Mouse (Mus musculus) MN1 (cell line): ENCODE data around the gene Kcnmb3.
A peak's percentile ranks its signal among the peaks of the same experiment; 100 is the strongest.

Experiments
- DNase-seq: peaks from one replicate; pipeline ENCODE4 v3.0.0-alpha.2; 2016; ENCODE audit warnings: low spot score

Gene Kcnmb3

DNA sequence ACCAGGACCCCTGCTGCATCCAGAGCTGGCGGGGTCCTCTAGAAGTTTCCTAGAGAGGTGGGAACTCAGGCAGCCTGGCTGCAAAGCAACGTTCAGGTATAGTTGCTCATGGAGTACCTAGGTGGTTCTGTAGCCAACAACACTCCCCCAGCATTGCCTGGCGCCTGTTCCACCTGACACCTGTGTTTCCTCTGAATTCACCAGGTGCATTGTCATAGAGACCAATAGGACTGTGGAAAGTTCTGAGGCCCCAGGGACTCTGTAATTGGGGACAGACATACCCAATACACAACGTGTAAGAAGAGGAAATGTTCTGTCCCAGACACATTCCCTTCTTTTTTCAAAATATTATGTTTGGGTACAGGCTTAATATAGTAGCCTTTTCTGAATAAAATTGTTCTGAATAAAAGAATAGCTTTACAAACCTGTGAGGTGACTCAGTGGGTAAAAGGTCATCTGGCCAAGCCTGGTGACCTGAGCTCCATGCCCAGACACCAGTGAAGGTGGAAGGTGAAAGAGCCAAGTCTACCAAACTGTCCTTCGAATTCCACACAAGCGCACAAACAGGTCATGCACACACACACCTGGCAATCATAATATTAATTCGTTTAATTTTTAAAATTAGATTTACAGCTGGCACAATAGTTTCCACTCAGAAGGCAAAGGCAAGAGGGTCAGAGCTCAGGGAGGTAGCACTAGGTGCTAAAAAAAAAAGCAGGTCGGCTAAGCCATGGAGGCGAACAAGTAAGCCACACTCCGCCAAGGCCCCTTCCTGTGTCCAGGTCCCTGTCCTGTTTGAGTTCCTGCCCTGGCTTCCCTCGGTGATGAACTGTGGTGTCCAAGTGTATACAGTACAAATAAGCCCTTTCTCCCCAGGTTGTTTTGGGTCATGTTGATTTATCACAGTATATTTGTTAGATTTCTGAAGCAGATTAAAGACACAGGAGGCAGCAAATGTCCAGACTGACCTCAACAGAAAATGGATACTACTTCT is at the start of gene Kcnmb3:
Gene Kcnmb3, minus strand, starts transcription at position 135 of the 994 bp plus-strand sequence.
- DNase-seq, result no peak

DNA sequence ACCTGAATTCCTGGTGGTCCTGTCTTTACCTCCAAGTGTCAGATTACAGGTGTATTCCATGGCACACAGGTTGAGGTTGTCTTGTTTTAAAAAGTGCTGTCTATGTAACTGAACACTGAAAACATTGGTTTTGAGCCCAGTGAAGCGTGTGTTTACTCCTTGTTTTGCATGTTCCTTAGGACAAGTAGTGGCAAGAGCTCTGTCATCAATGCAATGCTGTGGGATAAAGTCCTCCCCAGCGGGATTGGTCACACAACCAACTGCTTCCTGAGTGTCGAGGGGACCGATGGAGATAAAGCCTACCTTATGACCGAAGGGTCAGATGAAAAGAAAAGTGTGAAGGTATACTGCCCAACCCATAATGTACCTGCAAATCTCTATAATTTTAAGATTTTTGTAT is 46.1 kb upstream of the Kcnmb3 start:
- no peak for DNase-seq

DNA sequence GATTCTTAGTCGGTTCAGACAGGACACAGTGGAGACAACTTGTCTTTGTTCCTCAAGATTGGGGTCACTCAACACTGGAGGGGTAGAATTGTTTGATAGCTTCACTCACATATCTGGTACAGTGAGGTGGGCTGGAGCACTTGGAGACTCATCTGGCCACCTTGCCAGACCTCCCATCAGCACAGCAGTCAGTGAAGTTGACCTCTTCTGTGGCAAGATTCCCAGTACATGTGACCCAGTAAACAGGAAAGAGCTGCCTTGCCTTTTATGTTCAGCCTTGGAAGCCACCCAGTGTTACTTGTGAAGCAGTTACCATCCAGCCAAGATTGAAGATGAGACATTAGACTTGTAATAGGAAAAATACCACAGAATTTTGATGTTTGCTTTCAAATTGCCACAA is 45.5 kb upstream of the Kcnmb3 start:
- no peak for DNase-seq

DNA sequence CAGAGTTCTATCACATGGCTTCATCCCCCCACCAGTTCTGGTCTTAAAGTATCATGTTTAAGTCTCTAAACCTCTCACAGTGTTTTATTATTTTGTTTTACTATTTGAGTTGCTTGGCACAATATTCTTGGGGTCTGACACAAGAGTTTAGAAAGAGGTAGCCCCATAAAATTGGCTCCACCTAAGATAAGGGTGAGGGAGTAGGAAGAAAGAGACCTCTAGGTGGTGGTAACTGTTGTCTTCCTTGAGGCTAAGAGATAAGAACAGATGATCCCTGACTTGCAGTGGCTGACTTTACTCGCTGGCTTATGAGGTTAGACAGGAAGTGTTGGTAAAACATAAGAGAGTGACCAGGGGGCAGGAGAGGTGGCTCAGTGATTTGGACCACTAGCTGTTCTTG is 43.7 kb upstream of the Kcnmb3 start:
- no peak for DNase-seq

DNA sequence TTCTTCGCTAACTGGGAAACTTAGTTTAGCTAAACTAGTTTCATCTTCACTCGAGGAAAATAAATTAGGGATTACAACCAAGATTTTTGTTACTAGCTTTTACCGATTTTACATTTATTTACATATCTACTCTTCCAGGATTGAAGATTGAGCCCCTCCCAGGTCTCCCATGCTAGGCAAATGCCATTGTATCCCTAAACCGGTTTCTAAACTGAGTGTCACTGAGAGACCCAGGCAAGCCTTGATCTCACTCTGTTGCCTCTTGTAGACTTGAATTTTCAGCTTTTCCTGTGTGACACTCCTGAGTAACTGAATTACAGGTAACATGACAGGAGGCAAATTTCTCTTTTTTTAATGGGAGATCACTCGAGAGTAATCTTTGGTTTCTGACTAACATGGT is 38.0 kb upstream of the Kcnmb3 start:
- no peak for DNase-seq

DNA sequence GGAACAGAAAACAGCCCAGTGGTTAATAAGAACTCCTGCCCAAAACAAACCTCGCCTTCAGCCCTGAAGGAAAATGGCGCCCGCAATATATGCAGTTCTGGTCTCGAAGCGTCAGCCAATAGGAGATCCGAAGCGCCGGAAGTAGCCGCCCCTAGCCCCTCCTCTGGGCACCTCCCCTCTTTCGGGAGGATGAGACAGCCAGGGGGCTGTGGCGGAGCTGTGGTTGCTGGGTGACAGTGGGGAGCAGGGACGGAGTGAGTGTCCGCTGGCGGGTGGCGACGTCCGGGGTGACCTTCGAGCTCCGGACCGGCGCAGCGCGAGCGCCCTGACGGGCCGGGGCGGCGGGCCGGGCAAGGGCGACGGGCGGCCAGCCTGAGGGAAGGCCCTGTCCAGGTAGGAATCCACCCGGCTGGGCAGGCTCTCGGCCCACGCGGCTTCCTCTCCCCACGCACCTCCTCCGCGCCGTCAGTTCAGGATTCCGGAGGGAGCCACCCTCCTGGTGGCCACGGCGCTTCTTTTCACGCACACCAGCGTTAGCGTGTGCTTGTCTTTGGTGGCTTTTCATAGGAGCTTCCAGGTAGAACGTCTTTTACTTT is 37.4 kb upstream of the Kcnmb3 start, which contains the start of gene Mfn1:
Gene Mfn1, plus strand, starts transcription at position 163 of the 596 bp plus-strand sequence.
- peak; percentile 96 for DNase-seq

DNA sequence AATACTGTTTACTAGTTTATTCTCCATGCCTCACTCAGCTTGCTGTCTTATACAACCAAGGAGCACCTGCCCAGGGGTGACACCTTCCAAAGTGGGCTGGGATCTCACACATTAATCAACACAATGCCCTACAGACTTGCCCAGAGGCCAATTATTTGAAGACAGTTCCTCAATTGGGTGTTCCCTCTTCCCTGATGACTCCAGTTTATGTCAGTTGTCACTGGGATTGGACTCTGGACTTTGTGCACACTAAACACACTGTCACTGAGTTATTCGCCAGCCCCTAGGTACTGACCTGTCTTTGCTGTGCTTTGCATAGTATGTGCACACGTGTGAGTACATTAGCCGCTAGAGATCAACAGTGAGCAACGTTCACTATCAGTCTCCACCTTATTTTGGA is 35.1 kb upstream of the Kcnmb3 start:
- DNase-seq, result no peak

DNA sequence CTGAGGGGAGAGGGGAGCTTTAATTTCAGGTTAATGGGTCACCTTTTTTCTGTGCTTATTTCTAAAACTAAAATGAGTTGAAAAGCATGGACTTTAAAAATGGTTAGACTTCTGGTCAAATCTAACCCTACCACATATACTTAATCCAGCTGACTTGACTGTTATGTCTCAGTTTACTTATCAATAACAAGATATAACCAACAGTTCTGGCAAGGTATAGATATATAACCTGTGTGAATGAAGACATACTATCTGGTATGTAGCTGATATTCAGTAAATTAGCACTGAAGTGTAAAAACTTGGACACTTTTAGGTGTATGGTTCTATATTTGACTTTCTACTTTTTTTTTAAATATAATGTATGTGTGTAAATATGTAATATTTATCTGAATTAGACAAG is 21.5 kb upstream of the Kcnmb3 start:
- no peak for DNase-seq

DNA sequence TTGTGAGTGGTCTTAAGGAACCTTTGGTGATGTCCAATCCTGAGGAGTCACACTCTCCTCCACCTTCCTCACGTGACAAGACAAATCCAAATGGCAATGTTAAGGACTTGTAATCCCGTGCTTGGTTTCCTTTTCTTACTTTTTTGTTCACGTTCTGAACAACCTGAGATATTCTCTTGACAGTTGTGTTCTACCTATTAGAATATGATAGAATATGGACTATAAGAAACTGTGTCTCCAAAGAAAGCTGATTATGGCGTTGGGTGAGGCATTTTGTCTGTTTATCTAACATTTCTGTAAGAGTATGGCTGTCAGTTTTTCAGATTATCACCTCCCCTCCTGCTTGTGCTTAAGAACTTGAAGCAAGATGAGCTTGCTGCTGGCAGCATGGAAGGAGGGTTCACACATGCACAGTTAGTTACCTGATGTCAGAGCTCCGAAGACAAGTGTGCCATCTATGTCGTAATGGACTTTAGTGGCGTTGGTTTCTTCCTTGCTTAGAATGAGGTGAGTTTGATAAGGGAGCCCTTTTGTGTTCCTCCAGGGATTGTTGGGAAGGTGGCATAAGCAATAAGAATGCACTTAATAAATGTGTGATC is 20.8 kb upstream of the Kcnmb3 start:
- DNase-seq, result no peak

DNA sequence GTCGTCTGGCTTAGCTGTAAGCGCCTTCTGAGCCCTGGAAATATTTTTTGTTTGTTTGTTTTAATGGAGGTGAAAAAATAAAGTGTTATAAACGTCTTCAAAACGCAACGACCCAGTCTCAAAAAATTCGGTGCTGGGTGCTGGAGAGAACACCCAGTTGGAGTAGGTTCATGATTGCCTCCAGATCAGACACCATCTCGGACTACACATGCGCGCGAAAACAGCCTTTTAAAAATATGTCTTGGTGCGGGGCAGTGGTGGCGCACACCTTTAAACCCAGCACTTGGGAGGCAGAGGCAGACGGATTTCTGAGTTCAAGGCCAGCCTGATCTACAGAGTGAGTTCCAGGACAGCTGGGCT is 19.1 kb upstream of the Kcnmb3 start:
- DNase-seq, result peak; percentile 52

DNA sequence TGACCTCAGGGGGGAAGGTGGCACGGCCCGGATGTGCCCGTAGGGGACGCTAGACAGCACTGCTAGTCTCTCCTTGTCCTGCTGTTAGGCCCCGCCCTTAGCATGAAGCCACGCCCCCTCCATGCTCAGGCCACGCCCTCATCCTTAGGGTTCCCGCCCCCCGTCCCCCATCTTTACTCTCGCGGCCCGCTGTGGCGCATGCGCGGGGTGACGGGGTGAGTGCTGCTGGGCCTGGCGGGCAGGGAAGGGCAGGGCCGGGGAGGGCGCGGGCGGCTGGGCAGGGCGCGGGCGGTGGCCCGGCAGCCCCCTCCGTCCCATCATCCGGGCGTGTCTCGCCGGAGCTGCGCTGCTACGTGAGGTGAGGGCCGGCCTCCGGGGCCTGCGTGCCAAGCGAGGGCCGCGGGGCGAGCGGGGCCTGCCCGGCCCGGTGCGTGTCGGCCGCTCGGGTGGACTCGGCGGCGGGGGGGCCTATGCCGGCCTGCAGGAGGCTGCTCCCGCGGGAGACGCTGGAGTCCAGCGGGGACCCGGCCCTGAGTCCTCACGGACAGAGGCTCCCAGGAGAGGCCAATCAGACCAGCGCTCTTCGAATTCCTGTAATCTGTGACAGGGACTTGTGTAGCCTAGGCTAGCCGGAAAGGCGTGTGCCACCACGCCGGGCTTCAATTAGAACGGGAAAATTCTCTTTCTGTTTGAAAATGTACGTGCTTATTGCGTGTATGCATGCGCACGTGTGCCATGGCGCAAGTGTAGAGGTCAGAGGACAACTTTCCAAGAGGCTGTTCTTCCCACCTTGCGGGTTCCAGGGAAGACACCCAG is 18.6 kb upstream of the Kcnmb3 start:
- peak; percentile 97 for DNase-seq

DNA sequence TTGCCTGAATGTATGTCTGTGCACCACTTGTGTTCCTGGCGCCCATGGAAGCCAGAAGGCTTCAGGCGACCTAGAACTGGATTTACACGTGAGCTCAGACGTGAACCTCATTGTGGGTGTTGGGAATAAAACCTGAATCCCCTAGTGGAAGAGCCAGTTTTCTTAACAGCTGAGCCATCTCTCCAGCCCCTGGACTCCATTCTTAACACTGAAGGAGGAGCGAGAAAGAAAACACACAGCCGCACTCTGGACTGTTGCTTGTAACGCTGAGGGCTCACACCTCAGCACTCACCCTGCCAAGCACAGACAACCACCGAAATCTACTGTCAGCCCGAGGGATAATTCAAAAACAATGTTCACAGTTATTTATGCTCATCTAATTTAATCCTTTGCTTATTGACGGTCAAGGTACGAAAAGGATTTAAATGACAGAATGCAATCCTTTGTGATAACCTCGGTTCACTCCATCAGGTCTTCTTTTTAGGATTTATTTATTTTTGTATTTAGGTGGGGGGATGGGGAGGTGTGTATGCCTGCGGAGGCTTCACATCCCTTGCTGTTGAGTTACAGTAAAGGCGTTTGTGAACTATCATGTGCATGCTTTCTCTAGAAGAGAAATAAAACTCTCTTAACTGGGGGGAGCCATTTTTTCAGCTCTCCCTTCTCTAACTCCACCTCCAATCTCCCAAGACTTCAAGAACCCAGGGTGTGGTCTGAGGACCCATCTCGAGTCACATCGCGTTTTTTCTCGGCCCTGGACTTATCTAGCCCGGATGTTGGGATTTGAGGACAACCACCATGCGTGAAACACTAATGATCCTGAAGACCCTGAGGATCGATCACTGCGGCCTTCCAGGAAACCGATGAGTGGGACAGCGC is 17.7 kb upstream of the Kcnmb3 start, which contains the start of gene Zfp639:
Gene Zfp639, plus strand, starts transcription at position 764 of the 879 bp plus-strand sequence.
- peak; percentile 61 for DNase-seq

DNA sequence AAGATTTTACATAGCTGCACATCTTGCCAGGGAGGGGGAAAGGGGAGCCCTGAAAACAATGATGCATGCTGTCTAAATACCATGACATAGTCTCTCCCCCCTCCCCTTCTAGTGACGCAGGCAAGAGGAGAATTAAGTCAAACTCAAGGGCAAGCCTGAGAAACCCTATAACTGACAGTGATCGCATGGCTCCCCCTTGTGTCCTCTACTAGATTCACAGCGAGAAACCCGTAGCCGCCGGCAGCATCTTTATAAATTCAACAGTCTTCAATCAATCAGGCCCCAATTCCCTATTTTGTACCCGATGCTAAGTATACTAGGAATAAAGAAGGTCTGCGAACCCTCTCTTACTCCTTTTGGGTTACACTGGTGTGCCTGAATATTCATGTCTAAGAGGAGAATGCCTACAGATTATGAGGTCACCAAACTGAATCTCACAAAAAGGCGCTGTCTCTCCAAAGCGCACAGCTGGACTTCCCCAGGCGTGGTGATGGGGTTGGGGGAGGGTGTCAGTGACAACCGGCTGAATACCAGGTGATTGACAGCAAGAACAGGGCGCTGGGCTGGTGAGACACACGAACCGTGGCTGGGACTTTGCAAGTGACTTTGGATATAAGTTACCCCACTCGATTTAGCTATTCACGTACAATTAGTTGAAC is 16.8 kb upstream of the Kcnmb3 start:
- peak; percentile 86 for DNase-seq

DNA sequence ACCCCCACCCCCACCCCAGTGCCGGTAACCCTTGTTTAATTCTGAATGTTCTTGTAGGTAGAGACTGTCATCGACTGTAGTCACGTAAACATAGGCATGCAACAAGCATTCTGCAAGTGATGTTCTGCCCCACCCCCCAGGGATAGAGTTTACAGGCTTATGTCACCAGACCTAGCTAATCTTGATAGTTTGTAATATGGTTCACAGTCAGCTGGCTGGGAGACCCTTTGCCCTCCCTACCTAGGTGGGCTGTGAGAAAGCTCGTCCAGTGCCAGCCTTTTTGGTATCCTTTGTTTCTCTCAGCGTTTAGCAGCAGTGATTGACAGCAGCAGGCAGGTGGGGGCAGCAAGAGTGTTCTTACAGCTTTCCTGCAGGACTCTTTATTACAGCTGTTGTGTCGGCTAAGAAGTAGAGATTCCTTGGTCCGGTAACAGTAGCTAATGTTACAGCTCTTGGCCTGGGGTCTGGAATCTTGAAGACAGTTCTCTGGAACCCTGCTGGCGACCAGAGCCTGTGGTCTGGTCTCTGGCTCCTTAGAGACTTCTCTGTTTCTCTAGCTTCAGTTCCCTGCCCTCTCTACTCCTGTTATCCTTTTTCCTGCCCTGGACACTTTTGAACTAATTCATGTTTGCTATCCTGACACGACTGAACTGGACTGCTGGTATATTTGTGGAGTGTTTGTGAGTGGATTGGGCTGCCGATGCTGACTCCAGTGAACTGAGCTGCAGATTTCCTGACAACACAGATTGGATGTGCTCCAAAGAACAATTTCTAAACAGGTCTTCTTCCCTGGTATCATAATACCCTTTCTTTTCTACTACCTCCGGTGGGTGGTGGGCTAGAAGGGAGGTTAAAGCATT is 14.6 kb upstream of the Kcnmb3 start:
- DNase-seq, result no peak

DNA sequence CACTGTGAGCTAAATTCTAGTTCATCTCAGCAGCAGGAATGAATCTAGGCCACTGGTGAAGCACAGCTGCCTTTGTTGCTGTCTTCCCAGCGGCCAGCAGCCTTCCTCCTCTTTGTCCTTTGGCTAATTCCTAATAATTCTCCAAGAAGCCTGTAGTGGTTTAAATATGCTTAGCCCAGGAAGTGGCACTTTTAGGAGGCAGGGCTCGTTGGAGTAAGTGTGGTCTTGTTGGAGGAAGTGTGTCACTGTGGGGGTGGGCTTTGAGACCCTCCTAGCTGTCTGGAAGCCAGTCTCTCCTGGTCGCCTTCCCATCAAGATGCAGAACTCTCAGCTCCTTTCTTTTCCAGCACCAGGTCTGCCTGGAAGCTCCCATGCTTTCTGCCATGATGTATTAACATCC is 13.8 kb upstream of the Kcnmb3 start:
- DNase-seq, result no peak

DNA sequence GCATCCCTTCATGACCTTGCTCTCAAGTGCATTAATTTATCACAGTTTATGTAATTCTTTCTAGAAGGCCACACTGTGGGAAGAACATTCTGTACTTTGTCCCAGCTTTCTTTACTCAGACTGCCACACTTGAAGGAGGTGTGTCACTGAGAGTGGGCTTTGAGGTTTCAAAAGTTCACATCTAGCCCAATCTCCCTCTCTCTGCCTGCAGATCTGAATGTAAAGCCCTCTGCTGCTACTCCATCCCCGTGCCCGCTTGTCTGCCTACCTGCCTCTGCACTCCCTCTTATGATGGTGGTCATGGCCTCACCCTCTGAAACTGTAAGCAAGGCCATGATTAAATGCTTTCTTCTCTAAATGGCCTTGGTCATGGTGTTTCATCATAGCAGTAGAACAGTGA is 8.3 kb upstream of the Kcnmb3 start:
- no peak for DNase-seq

DNA sequence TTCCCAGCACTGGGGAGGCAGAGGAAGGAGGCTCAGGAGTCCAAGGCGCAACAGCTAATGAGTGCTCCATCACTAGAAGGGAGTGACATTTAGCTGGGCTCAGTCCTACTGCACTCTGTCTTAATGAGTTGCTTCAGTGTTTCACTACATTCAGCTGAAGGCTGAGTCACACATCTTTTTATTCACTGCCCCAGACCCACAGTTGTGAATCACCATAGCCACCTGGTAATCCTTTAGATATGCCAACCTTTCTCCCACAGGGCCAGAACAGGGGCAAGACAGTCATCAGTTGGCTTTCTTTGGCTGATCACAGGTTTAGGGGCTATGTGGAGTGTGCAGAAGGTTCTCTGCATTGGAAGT is 4.7 kb upstream of the Kcnmb3 start:
- DNase-seq, result peak; percentile 50

DNA sequence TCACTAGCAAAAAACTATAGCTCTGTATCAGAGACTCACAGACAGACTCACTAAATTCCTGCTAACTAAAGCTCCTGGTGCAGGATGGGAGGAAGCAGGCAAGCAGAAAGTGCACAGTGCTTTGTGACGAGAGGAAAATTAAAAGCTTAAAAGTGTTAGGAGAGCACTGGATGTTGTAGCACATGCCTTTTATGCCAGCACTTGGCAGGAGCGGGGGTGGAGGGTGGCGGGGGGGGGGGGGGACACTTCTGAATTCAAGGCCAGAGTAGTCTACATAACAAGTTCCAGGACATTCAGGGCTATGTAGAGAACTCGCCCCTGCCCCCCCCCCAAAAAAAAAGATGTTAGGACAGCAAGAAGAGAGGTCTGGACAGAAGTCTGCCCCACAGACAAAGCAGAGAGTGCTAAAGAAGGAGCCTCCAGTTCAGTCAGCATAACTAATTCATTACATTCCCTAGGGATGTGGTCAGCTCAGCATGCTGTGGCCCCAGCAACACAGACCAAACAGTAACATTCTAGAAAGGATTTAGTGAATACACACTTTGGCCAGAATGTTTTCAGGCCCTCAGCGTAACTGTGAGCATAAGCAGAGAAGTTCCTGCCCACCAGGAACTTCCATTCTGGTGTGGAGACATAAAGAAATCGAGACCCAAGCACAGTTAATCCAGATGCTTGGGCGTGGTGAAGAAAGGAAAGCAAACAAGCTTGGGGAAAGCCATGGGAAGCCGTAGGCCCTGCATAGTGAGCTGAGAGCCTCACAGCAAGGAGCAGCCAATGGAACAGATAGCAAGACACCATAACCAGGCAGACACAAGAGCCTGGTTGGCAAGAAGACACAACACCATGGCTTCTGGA is 4.1 kb upstream of the Kcnmb3 start:
- DNase-seq, result peak; percentile 61
